Mouse (Mus musculus): Measurements from ENCODE around the gene Itpk1. TPM values are rescaled to one million over a fixed set of nuclear protein-coding genes. Genes with fewer than 3 reads are reported as not detected.

Gene Itpk1
- polyA plus RNA-seq, 1 experiment from 2014 or later = 4.3 TPM

GRCm38 (mm10) chr12:102573036-102573435, 131.7 kb downstream of the Itpk1 start:
- Histone ChIP-seq H3K4me3 (no peak overlapping the region), H3K27me3 (replicated peaks) (no peaks in the 10 kb centered on the region), H3K4me2 (no peak overlapping the region), H3K36me3 (0 out of 2 replicates have a peak, but pooled peaks cover 8% of the 10 kb centered on the region), H3K27ac (no peak overlapping the region), H3K4me1 (peaks cover 24% of the 10 kb centered on the region), H3K9me3 (replicated peaks) (no peaks in the 10 kb centered on the region), H3K9ac (no peak overlapping the region)
- WGBS (ENCODE audit: insufficient replicate concordance) = 71% methylated on average over 7 of the region's 7 CpGs
- no peak for ATAC-seq

GRCm38 (mm10) chr12:102571666-102572065, 133.1 kb downstream of the Itpk1 start:
- peak; percentile 66 for ATAC-seq
- H3K36me3 ChIP-seq = 0 out of 2 replicates have a peak, but pooled peaks cover 8% of the 10 kb centered on the region
- WGBS (ENCODE audit: insufficient replicate concordance) = 48% methylated on average over 9 of the region's 9 CpGs
- no peak overlapping the region for H3K4me2 ChIP-seq
- H3K9me3 ChIP-seq (replicated peaks) = no peaks in the 10 kb centered on the region
- H3K9ac ChIP-seq = no peak overlapping the region
- H3K4me3 ChIP-seq = no peak overlapping the region
- H3K27me3 ChIP-seq (replicated peaks) = no peaks in the 10 kb centered on the region
- H3K4me1 ChIP-seq = peaks cover 25% of the 10 kb centered on the region
- H3K27ac ChIP-seq = no peak overlapping the region

- Histone ChIP-seq H3K4me1 (peaks cover 34% of the 10 kb centered on the region), H3K27me3 (replicated peaks) (no peaks in the 10 kb centered on the region), H3K9me3 (replicated peaks) (no peaks in the 10 kb centered on the region), H3K9ac (no peak overlapping the region), H3K4me2 (no peak overlapping the region), H3K4me3 (no peak overlapping the region), H3K36me3 (0 out of 2 replicates have a peak, but pooled peaks cover 8% of the 10 kb centered on the region), H3K27ac (no peak overlapping the region)
- 58% methylated on average over 5 of the region's 5 CpGs for WGBS (ENCODE audit: insufficient replicate concordance)
- ATAC-seq = no peak
These were observed 134.0 kb downstream of the Itpk1 start for GRCm38 (mm10) chr12:102570734-102571133.

GRCm38 (mm10) chr12:102570111-102570510, 134.6 kb downstream of the Itpk1 start:
- H3K4me3 ChIP-seq = no peak overlapping the region
- H3K4me2 ChIP-seq = no peak overlapping the region
- 82% methylated on average over 13 of the region's 13 CpGs for WGBS (ENCODE audit: insufficient replicate concordance)
- H3K36me3 ChIP-seq = 0 out of 2 replicates have a peak, but pooled peaks cover 8% of the 10 kb centered on the region
- no peaks in the 10 kb centered on the region for H3K27me3 ChIP-seq (replicated peaks)
- no peaks in the 10 kb centered on the region for H3K9me3 ChIP-seq (replicated peaks)
- peaks cover 40% of the 10 kb centered on the region for H3K4me1 ChIP-seq
- no peak for ATAC-seq
- no peak overlapping the region for H3K27ac ChIP-seq
- no peak overlapping the region for H3K9ac ChIP-seq

GRCm38 (mm10) chr12:102568219-102568618, 136.5 kb downstream of the Itpk1 start:
- H3K4me1 ChIP-seq = peaks cover 50% of the 10 kb centered on the region
- ATAC-seq = no peak
- H3K4me3 ChIP-seq = no peak overlapping the region
- 0 out of 2 replicates have a peak, but pooled peaks cover 3% of the 10 kb centered on the region for H3K36me3 ChIP-seq
- no peaks in the 10 kb centered on the region for H3K9me3 ChIP-seq (replicated peaks)
- no peak overlapping the region for H3K27ac ChIP-seq
- H3K9ac ChIP-seq = no peak overlapping the region
- H3K27me3 ChIP-seq (replicated peaks) = 0 out of 2 replicates have a peak, but pooled peaks cover 5% of the 10 kb centered on the region
- 72% methylated on average over 7 of the region's 7 CpGs for WGBS (ENCODE audit: insufficient replicate concordance)
- no peak overlapping the region for H3K4me2 ChIP-seq

GRCm38 (mm10) chr12:102566951-102567350, 137.8 kb downstream of the Itpk1 start:
- Histone ChIP-seq H3K27me3 (replicated peaks) (peaks cover 14% of the 10 kb centered on the region; the same call in 1 of the 2 replicates), H3K4me2 (no peak overlapping the region), H3K36me3 (0 out of 2 replicates have a peak, but pooled peaks cover 3% of the 10 kb centered on the region), H3K4me1 (peaks cover 44% of the 10 kb centered on the region), H3K9me3 (replicated peaks) (no peaks in the 10 kb centered on the region), H3K27ac (no peak overlapping the region), H3K9ac (no peak overlapping the region), H3K4me3 (no peak overlapping the region)
- ATAC-seq = no peak
- 52% methylated on average over 2 of the region's 2 CpGs for WGBS (ENCODE audit: insufficient replicate concordance)

- Histone ChIP-seq H3K4me3 (no peak overlapping the region), H3K9ac (no peak overlapping the region), H3K4me1 (peaks cover 27% of the 10 kb centered on the region), H3K27me3 (replicated peaks) (peaks cover 14% of the 10 kb centered on the region; the same call in 1 of the 2 replicates), H3K9me3 (replicated peaks) (no peaks in the 10 kb centered on the region), H3K4me2 (peak overlapping the region; percentile 27), H3K36me3 (0 out of 2 replicates have a peak, but pooled peaks cover under 1% of the 10 kb centered on the region), H3K27ac (no peak overlapping the region)
- ATAC-seq = peak; percentile 90
- WGBS (ENCODE audit: insufficient replicate concordance) = 19% methylated on average over 6 of the region's 6 CpGs
These were observed 139.6 kb downstream of the Itpk1 start for GRCm38 (mm10) chr12:102565086-102565485.

- Histone ChIP-seq H3K9me3 (replicated peaks) (no peaks in the 10 kb centered on the region), H3K36me3 (no peaks in the 10 kb centered on the region), H3K4me2 (no peak overlapping the region), H3K27me3 (replicated peaks) (peaks cover 35% of the 10 kb centered on the region), H3K27ac (no peak overlapping the region), H3K9ac (no peak overlapping the region), H3K4me1 (peaks cover 5% of the 10 kb centered on the region; the same call in 1 of the 2 replicates), H3K4me3 (no peak overlapping the region)
- no peak for ATAC-seq
- WGBS (ENCODE audit: insufficient replicate concordance) = 68% methylated on average over 5 of the region's 5 CpGs
These were observed 147.4 kb downstream of the Itpk1 start for GRCm38 (mm10) chr12:102557372-102557771.

- H3K36me3 ChIP-seq = no peaks in the 10 kb centered on the region
- H3K27me3 ChIP-seq (replicated peaks) = peaks cover 40% of the 10 kb centered on the region
- H3K9me3 ChIP-seq (replicated peaks) = no peaks in the 10 kb centered on the region
- H3K4me1 ChIP-seq = peaks cover 17% of the 10 kb centered on the region; the same call in 1 of the 2 replicates
- no peak overlapping the region for H3K27ac ChIP-seq
- H3K4me2 ChIP-seq = no peak overlapping the region
- WGBS (ENCODE audit: insufficient replicate concordance) = 59% methylated on average over 3 of the region's 3 CpGs
- no peak for ATAC-seq
- H3K4me3 ChIP-seq = no peak overlapping the region
- no peak overlapping the region for H3K9ac ChIP-seq
These were observed 148.9 kb downstream of the Itpk1 start for GRCm38 (mm10) chr12:102555850-102556249.

GRCm38 (mm10) chr12:102554721-102555516, 149.8 kb downstream of the Itpk1 start, which contains the start of gene Chga:
Chga (plus strand) TSS chr12:102554969.
- Histone ChIP-seq H3K27me3 (replicated peaks) (peaks cover 42% of the 10 kb centered on the region), H3K36me3 (no peaks in the 10 kb centered on the region), H3K27ac (no peak within 1 kb of the TSS), H3K4me3 (peak within 1 kb of the TSS; percentile 20; the same call in 1 of the 2 replicates), H3K9me3 (replicated peaks) (no peaks in the 10 kb centered on the region), H3K4me2 (peak within 1 kb of the TSS; percentile 49), H3K4me1 (peaks cover 20% of the 10 kb centered on the region; the same call in 1 of the 2 replicates), H3K9ac (no peak within 1 kb of the TSS)
- WGBS (ENCODE audit: insufficient replicate concordance) = 3% methylated on average over 48 of the region's 48 CpGs
- ATAC-seq = no peak

- Histone ChIP-seq H3K9me3 (replicated peaks) (no peaks in the 10 kb centered on the region), H3K4me2 (no peak overlapping the region), H3K27me3 (replicated peaks) (peaks cover 42% of the 10 kb centered on the region), H3K4me1 (peaks cover 20% of the 10 kb centered on the region; the same call in 1 of the 2 replicates), H3K27ac (no peak overlapping the region), H3K9ac (no peak overlapping the region), H3K4me3 (no peak overlapping the region), H3K36me3 (no peaks in the 10 kb centered on the region)
- ATAC-seq = no peak
- WGBS (ENCODE audit: insufficient replicate concordance) = 60% methylated on average over 14 of the region's 14 CpGs
These were observed 150.9 kb downstream of the Itpk1 start for GRCm38 (mm10) chr12:102553705-102554275.

GRCm38 (mm10) chr12:102552001-102552400, 152.7 kb downstream of the Itpk1 start:
- ATAC-seq = no peak
- Histone ChIP-seq H3K27me3 (replicated peaks) (peaks cover 42% of the 10 kb centered on the region), H3K9me3 (replicated peaks) (no peaks in the 10 kb centered on the region), H3K9ac (no peak overlapping the region), H3K27ac (no peak overlapping the region), H3K4me2 (no peak overlapping the region), H3K4me3 (no peak overlapping the region), H3K36me3 (no peaks in the 10 kb centered on the region), H3K4me1 (peaks cover 20% of the 10 kb centered on the region; the same call in 1 of the 2 replicates)
- WGBS (ENCODE audit: insufficient replicate concordance) = 52% methylated on average over 6 of the region's 6 CpGs
